Mouse (Mus musculus) kidney, postnatal 0 days (tissue): ENCODE measurements around the gene Dbh. TPM values are rescaled to one million over a fixed set of nuclear protein-coding genes. Genes with fewer than 3 reads are reported as not detected.

Experiments
- ATAC-seq: fragments of 200-750 bp; cut with Nextera tagmentation; replicated peaks from 2 replicates; pipeline ENCODE4 v1.8.0; 2017; ENCODE audit warnings: low read depth, moderate number of reproducible peaks, moderate TSS enrichment, moderate library complexity; ENCODE audit not compliant: low FRiP score
- DNase-seq: peaks from one replicate; pipeline ENCODE4 v3.0.0-alpha.2; 2016; ENCODE audit warnings: low spot score
- H3K27ac ChIP-seq: fragments of 300-500 bp; sonication (generic); 2 replicates; pipeline ENCODE4 v1.5.1; 2014; ENCODE audit warnings: mild to moderate bottlenecking
- H3K27me3 ChIP-seq: fragments of 300-500 bp; sonication (generic); 2 replicates; pipeline ENCODE4 v1.6.1; 2014; ENCODE audit warnings: low read length, mixed read lengths; ENCODE audit not compliant: insufficient read depth
- H3K36me3 ChIP-seq: fragments of 300-500 bp; sonication (generic); 2 replicates; pipeline ENCODE4 v1.6.1; 2014; ENCODE audit warnings: low read length, mixed read lengths; ENCODE audit not compliant: insufficient read depth
- H3K4me1 ChIP-seq: fragments of 300-500 bp; sonication (generic); replicated peaks from 2 replicates; pipeline ENCODE4 v1.6.1; 2014; ENCODE audit warnings: antibody characterized with exemption, low read length, mixed read lengths; ENCODE audit not compliant: insufficient read depth
- H3K4me2 ChIP-seq: fragments of 300-500 bp; sonication (generic); 2 replicates; pipeline ENCODE4 v1.6.1; 2014; ENCODE audit warnings: mild to moderate bottlenecking, low read length, moderate library complexity, mixed read lengths
- H3K4me3 ChIP-seq: fragments of 300-500 bp; sonication (generic); replicated peaks from 2 replicates; pipeline ENCODE4 v1.5.1; 2014; ENCODE audit warnings: low read depth, low read length
- H3K9ac ChIP-seq: fragments of 300-500 bp; sonication (generic); 2 replicates; pipeline ENCODE4 v1.6.1; 2014; ENCODE audit warnings: low read depth, low read length
- H3K9me3 ChIP-seq: fragments of 300-500 bp; sonication (generic); replicated peaks from 2 replicates; pipeline ENCODE4 v1.6.1; 2016; ENCODE audit warnings: low read length, inconsistent platforms, mixed read lengths
- CTCF ChIP-seq: IDR thresholded peaks from 2 replicates; pipeline ENCODE4 v1.5.1; 2016; ENCODE audit warnings: antibody characterized with exemption, low read depth, mild to moderate bottlenecking, moderate library complexity
- WGBS: fragments of 180-500 bp; shearing (Covaris S2); extraction: QIAGEN DNeasy Blood & Tissue Kit; methylation state at CpG from one replicate; pipeline ENCODE4 v1.1.7; 2014; 5-methylcytosine and 5-hydroxymethylcytosine counted together
- polyA plus RNA-seq: library from polyadenylated mRNA; unstranded; fragments of >200 nt; fragmentation: Nextera tagmentation; extraction: Ambion mirVana; gene quantifications from 2 replicates; pipeline ENCODE4 v1.2.1, GENCODE M21; 2015

Gene Dbh
- polyA plus RNA-seq, 1 experiment from 2014 or later, result 0.38 TPM

- Histone ChIP-seq H3K27ac (no peak overlapping the region), H3K4me2 (no peak overlapping the region), H3K4me1 (no peaks in the 10 kb centered on the region), H3K9me3 (no peaks in the 10 kb centered on the region), H3K36me3 (no peaks in the 10 kb centered on the region), H3K27me3 (no peaks in the 10 kb centered on the region), H3K9ac (no peak overlapping the region), H3K4me3 (no peak overlapping the region)
- ATAC-seq, result no peak
- DNase-seq, result no peak
- 88% methylated on average over 4 of the region's 4 CpGs for WGBS
- TF ChIP-seq CTCF, result peak; percentile 20; the same call in 1 of the 2 replicates
These were observed 41.9 kb upstream of the Dbh start for GRCm38 (mm10) chr2:27123121-27123520.

- no peaks in the 10 kb centered on the region for H3K4me1 ChIP-seq
- H3K36me3 ChIP-seq, result no peaks in the 10 kb centered on the region
- DNase-seq (peak; percentile 50), ATAC-seq (no peak)
- H3K4me3 ChIP-seq, result no peak overlapping the region
- no peaks in the 10 kb centered on the region for H3K27me3 ChIP-seq
- 44% methylated on average over 10 of the region's 10 CpGs for WGBS
- H3K4me2 ChIP-seq, result no peak overlapping the region
- H3K27ac ChIP-seq, result no peak overlapping the region
- H3K9me3 ChIP-seq, result no peaks in the 10 kb centered on the region
- peak; percentile 79 for TF ChIP-seq CTCF
- no peak overlapping the region for H3K9ac ChIP-seq
These were observed 39.1 kb upstream of the Dbh start for GRCm38 (mm10) chr2:27125979-27126378.

GRCm38 (mm10) chr2:27126496-27126895 lies 38.5 kb upstream of the Dbh start:
- 67% methylated on average over 4 of the region's 4 CpGs for WGBS

GRCm38 (mm10) chr2:27128990-27129389 lies 36.0 kb upstream of the Dbh start:
- H3K4me2 ChIP-seq, result no peak overlapping the region
- H3K36me3 ChIP-seq, result no peaks in the 10 kb centered on the region
- 68% methylated on average over 3 of the region's 3 CpGs for whole genome bisulfite sequencing
- no peak overlapping the region for H3K27ac ChIP-seq
- H3K4me3 ChIP-seq, result no peak overlapping the region
- H3K9ac ChIP-seq, result no peak overlapping the region
- no peak for DNase-seq
- no peaks in the 10 kb centered on the region for H3K9me3 ChIP-seq
- no peak for ATAC-seq
- H3K4me1 ChIP-seq, result no peaks in the 10 kb centered on the region
- TF ChIP-seq CTCF, result no peak
- no peaks in the 10 kb centered on the region for H3K27me3 ChIP-seq

More at GRCm38 (mm10) chr2:27126496-27126895, 38.5 kb upstream of the Dbh start:
- Histone ChIP-seq H3K4me2 (no peak overlapping the region), H3K9me3 (no peaks in the 10 kb centered on the region), H3K9ac (no peak overlapping the region), H3K4me3 (no peak overlapping the region), H3K36me3 (no peaks in the 10 kb centered on the region), H3K27me3 (no peaks in the 10 kb centered on the region), H3K4me1 (no peaks in the 10 kb centered on the region), H3K27ac (no peak overlapping the region)
- ATAC-seq (no peak), DNase-seq (no peak)
- TF ChIP-seq CTCF, result no peak

GRCm38 (mm10) chr2:27135935-27136334 lies 29.1 kb upstream of the Dbh start:
- DNase-seq (no peak), ATAC-seq (no peak)
- Histone ChIP-seq H3K9me3 (no peaks in the 10 kb centered on the region), H3K4me1 (no peaks in the 10 kb centered on the region), H3K9ac (no peak overlapping the region), H3K4me2 (no peak overlapping the region), H3K36me3 (no peaks in the 10 kb centered on the region), H3K27ac (no peak overlapping the region), H3K27me3 (no peaks in the 10 kb centered on the region), H3K4me3 (no peak overlapping the region)
- TF ChIP-seq CTCF, result no peak
- 72% methylated on average over 5 of the region's 5 CpGs for WGBS

GRCm38 (mm10) chr2:27136336-27136735 lies 28.7 kb upstream of the Dbh start:
- Histone ChIP-seq H3K4me2 (no peak overlapping the region), H3K36me3 (no peaks in the 10 kb centered on the region), H3K27me3 (peaks cover 2% of the 10 kb centered on the region; the same call in 1 of the 2 replicates), H3K9ac (no peak overlapping the region), H3K4me3 (no peak overlapping the region), H3K9me3 (no peaks in the 10 kb centered on the region), H3K27ac (no peak overlapping the region), H3K4me1 (no peaks in the 10 kb centered on the region)
- 70% methylated on average over 3 of the region's 3 CpGs for WGBS
- DNase-seq, result no peak
- ATAC-seq, result no peak
- TF ChIP-seq CTCF, result no peak

- H3K4me1 ChIP-seq, result no peaks in the 10 kb centered on the region
- H3K36me3 ChIP-seq, result no peaks in the 10 kb centered on the region
- 73% methylated on average over 1 of the region's 1 CpGs for WGBS
- H3K4me2 ChIP-seq, result no peak overlapping the region
- ATAC-seq (no peak), DNase-seq (no peak)
- no peak overlapping the region for H3K27ac ChIP-seq
- H3K27me3 ChIP-seq, result peaks cover 7% of the 10 kb centered on the region
- no peaks in the 10 kb centered on the region for H3K9me3 ChIP-seq
- no peak overlapping the region for H3K4me3 ChIP-seq
- no peak overlapping the region for H3K9ac ChIP-seq
- no peak for TF ChIP-seq CTCF
These were observed 28.2 kb upstream of the Dbh start for GRCm38 (mm10) chr2:27136789-27137188.
